13 mouse cellular contexts compared by ENCODE assay signal in genomic region chr19:28559400-28559799, GRCm38 (mm10).
"Had no signal": no experiment of that assay in that cellular context is flagged by ENCODE, and none has a peak within 500 bp of the region (broad histone marks: within the 10 kb centered on the region; RNA-seq: fewer than 3 reads in every experiment).

No protein-coding gene starts in this region.

- H3K9ac ChIP-seq: liver, embryonic 15.5 days; neural tube, embryonic 13.5 days had no signal

- H3K4me3 ChIP-seq: left cerebral cortex, adult 2 months; limb, embryonic 10.5 days; liver, embryonic 15.5 days; neural tube, embryonic 13.5 days had no signal

- H3K36me3 ChIP-seq: limb, embryonic 10.5 days; liver, embryonic 15.5 days; neural tube, embryonic 13.5 days had no signal

- H3K27ac ChIP-seq: left cerebral cortex, adult 2 months; liver, embryonic 15.5 days; neural tube, embryonic 13.5 days had no signal

- H3K27me3 ChIP-seq: liver, embryonic 15.5 days; neural tube, embryonic 13.5 days had no signal

- H3K9me3 ChIP-seq: limb, embryonic 10.5 days; liver, embryonic 15.5 days; neural tube, embryonic 13.5 days had no signal

- H3K4me2 ChIP-seq: liver, embryonic 11.5 days; liver, embryonic 15.5 days; neural tube, embryonic 13.5 days had no signal

- DNase-seq: lung, adult 2 months; midbrain, embryonic 14.5 days; retina, postnatal 1 day; right cerebral cortex, postnatal 4 days; spleen, adult 18-20 months; thymus, postnatal 36 days had no signal

- ATAC-seq: intestine, postnatal 0 days; lung, postnatal 0 days had no signal
